Mouse (Mus musculus): Measurements from ENCODE around the gene 2310034C09Rik.
"Not testable (repeated sequence)": the region's sequence is repeated elsewhere in the genome, so short reads cannot be mapped to it uniquely, and the experiment has no call there.

The 2310034C09Rik gene

DNA sequence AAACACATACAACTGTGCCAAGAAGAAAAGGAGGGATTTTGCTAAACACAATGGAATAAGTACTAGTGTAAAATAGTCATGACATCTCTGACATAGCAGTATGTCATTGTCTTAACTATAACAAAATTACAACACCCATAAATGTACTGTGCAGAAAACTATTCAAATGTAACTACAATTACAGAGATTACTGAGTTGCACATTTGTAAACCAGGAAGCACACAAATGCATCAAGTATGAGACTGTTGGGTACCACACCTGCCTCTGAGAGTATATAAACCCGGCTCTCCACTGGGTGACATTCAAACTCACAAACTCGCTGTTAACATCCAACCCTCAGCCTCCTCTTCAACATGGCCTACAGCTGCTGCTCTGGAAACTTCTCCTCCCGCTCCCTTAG lies at the start of gene 2310034C09Rik:
Gene 2310034C09Rik, plus strand, starts transcription at position 301 of the 400 bp plus-strand sequence.
- not testable (repeated sequence) for DNase-seq (ENCODE audit: low spot score)

DNA sequence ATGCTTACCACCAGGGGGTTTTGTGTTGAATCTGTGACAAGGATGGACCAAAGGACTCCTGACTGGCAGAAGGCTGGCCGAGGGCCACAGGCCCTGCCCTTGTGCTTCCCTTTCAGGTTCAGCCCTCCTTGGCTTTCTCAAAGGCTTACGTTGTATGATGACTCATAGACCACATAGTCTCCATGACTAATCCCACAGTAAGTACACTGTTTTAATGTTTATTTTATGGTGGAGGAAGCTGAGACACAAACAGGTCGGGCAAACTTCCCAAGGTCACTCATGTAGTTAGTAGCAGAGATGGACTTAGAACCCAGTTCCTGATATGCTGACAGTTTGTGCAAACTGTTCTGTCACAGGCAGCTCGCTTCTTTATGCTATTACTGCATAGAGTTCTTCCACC lies 47.9 kb upstream of the 2310034C09Rik start:
- no peak for DNase-seq (ENCODE audit: low spot score)

DNA sequence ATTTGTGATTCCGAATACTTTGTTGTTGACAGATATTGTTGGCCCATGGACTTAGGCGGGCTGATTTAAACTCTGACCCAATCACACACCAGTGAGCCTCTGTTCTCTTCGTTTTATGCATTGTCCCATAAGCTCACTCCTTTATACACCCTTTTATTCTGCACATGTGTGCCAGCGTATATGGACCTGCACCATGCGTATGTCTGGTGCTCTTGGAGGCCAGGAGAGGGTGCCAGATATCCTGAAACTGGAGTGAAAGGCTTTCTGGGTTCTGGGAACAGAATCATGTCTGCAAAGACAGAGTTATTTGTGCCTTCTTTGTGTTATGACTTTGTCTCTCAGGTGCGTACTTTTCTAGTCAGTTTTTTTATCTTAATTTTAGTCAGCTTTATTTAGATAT lies 47.4 kb upstream of the 2310034C09Rik start:
- no peak for DNase-seq (ENCODE audit: low spot score)

- no peak for DNase-seq (ENCODE audit: low spot score)
Measured at GRCm38 (mm10) chr16:88716549-88716948, 42.1 kb upstream of the 2310034C09Rik start.

DNA sequence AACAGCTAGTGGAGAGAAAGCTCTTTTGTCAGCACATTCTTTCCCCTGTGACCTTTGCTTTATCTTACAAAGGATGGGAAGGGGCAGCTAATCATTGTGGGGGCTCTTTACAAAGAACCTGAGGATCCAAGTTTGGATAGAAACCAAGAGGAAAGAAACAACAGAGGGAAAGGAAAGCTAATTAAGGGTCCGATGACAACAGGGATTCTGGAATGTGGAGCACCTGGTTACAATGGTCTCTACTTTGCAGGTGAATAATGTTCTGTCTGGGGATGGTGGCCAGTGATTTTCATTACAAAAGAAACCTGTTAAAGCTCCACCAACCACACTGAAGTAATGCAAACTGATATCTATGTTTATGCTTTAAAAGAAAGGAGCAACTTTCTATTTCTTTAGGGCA lies 38.6 kb upstream of the 2310034C09Rik start:
- no peak for DNase-seq (ENCODE audit: low spot score)

- DNase-seq (ENCODE audit: low spot score), result no peak
Measured at GRCm38 (mm10) chr16:88728812-88729275, 29.8 kb upstream of the 2310034C09Rik start, which contains the start of gene Krtap13-1. Gene Krtap13-1, plus strand, starts transcription at chr16:88728862.

DNA sequence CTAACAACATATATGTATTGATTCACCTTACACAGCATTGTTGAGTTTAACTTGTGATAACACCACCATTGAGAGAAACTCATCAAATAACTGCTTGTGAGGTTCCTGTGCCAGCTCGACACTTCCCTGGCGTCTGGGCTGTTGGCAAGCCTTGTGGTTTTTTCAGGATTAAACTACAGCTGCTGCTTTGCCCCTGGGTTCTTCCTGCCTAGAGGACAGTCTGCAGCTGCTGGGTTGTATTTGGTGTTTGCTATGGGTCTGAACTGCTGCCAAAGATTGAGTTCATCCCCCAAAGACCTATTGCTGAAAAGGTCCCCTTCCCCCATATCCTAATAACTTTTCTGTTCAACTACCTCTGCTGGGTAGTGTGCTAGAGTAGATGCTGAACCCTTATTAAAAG lies 23.3 kb upstream of the 2310034C09Rik start:
- no peak for DNase-seq (ENCODE audit: low spot score)

- DNase-seq (ENCODE audit: low spot score), result no peak
Measured at GRCm38 (mm10) chr16:88744750-88745340, 13.8 kb upstream of the 2310034C09Rik start.

- no peak for DNase-seq (ENCODE audit: low spot score)
Measured at GRCm38 (mm10) chr16:88747943-88748342, 10.7 kb upstream of the 2310034C09Rik start.

DNA sequence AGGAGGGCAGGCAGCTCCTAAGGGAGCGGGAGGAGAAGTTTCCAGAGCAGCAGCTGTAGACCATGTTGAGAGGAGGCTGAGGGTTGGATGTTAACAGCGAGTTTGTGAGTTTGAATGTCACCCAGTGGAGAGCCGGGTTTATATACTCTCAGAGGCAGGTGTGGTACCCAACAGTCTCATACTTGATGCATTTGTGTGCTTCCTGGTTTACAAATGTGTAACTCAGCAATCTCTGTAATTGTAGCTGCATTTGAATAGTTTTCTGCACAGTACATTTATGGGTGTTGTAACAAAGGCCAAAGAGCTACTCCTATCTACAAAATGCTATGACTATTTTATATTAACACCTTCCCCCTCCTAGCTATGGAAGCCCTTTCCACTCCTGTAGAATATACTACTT lies 7.1 kb upstream of the 2310034C09Rik start, which contains the start of gene Krtap13:
Gene Krtap13, minus strand, starts transcription at position 101 of the 400 bp plus-strand sequence.
- DNase-seq (ENCODE audit: low spot score), result not testable (repeated sequence)

DNA sequence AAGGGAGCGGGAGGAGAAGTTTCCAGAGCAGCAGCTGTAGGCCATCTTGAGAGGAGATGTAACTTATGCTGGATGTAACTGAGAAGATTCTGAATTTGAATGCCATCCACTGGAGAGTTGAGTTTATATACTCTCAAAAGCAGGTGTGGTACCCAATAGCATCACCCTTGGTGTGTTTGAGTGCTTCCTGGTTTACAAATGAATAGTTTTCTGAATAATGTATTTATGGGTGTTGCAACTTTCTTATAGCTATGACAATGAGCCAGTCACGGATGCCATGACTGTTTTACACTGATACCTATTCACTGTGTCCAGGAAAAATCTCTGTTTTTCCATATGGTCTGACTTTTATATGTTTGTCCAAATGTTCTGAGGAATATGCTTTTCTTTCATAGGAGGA lies 15.5 kb downstream of the 2310034C09Rik start, which contains the start of gene 2310057N15Rik:
Gene 2310057N15Rik, minus strand, starts transcription at position 101 of the 400 bp plus-strand sequence.
- no peak for DNase-seq (ENCODE audit: low spot score)

- no peak for DNase-seq (ENCODE audit: low spot score)
Measured at GRCm38 (mm10) chr16:88777596-88777995, 18.9 kb downstream of the 2310034C09Rik start, which contains the start of gene Gm5965. Gene Gm5965, plus strand, starts transcription at chr16:88777896.

GRCm38 (mm10) chr16:88786786-88787185 lies 28.1 kb downstream of the 2310034C09Rik start:
- DNase-seq (ENCODE audit: low spot score), result no peak

Measured in ovary, adult 18-20 months (tissue).